Mouse (Mus musculus): ENCODE measurements around the gene Hist1h3e.

Hist1h3e gene

DNA sequence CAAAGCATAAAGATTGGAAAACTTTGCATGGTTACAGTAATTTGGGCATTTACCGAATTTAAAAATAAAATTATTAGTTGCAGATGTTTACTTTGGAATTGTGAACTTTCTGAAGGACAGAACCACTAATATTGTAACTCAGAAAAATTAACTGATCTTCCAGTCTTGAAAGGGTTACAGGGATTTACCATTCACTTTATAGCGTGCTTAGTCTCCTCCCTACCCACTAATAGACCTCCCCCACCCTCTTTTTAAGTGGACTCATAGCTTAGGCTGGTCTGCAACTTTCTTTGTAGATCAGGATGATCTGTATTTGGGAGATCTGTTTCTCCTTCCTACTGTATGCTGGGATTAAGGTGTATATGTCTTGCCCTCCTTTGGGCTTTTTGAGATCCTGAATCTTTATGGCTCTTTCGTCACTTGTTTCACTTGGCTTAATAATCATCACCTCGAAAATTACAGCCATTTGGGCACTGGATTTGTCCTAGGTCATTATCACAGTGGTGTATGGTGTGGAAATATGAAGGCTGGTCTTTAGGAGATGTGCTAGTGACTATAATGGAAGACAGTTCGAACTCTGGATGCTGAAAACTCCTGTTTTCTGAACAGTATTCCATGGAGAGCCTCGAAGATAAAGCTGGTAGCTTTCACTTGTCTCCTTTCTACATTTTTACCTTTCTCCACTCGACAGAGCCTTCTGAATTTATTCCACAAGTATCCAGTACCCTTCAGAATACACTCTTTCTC is 25.9 kb downstream of the Hist1h3e start:
- DNase-seq, result no peak

DNA sequence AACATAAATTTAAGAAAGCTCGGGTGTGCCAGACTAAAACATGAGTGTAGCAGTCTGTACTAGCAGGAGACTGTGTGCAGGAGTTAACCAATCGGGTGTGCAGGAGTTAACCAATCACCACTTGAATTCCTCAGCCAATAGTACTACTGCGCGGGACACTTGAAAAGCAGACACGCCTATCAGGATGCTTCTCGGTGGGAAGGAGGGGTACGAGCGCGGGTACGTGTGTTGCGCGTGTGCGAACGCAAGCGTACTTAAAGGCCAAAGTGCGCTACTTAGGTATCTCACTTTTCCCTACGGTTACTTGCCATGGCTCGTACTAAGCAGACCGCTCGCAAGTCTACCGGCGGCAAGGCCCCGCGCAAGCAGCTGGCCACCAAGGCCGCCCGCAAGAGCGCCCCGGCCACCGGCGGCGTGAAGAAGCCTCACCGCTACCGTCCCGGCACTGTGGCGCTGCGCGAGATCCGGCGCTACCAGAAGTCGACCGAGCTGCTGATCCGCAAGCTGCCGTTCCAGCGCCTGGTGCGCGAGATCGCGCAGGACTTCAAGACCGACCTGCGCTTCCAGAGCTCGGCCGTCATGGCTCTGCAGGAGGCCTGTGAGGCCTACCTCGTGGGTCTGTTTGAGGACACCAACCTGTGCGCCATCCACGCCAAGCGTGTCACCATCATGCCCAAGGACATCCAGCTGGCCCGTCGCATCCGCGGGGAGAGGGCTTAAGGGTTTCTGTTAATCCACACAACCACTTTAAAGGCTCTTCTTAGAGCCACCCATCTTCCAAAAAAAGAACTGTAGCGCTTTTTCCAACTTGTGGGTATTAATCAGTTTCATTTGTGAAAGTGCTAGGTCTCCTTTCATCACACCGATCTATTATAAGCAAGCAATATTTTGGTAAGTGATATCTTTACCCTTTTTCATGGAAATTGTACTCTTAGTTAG is 26.8 kb downstream of the Hist1h3e start, which contains the start of gene Hist1h3g:
Gene Hist1h3g, plus strand, starts transcription at position 286 of the 939 bp plus-strand sequence.
- peak; percentile 93 to 94 for DNase-seq

DNA sequence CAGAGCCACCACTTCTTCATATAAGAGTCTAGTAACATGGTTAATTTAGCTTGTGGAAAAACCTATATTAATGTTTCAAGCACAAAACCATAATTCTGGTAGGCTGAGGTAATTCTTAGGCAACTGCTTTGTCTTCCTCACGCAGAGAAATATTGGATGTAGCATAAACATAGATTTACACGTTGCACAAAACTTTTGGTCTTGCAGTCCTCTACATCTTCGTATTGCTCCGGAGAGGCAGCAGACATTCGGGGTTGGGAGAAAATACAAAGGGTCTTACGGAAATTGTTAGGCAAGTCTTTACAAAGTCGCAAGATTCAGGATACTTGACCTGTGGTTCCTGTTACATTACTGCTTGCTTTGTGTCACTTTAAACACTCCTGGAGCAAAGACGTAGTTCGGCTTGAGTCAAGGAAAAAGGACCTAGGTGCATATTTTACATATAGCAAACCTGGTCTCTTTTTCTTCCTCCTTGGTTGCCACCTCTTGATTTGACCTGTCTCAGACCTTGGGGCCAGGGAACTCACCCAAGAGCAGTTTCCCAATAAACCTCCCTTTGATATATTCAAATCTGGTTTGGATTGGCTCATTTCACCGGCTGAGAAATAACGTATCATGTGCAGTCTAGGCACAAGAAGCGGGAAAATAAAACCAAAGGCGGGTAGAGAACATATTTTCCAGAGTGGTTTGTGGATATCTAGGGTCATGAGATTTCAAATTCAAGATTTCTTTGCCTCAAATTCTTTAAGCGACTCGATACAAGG is 27.6 kb downstream of the Hist1h3e start:
- no peak for DNase-seq

DNA sequence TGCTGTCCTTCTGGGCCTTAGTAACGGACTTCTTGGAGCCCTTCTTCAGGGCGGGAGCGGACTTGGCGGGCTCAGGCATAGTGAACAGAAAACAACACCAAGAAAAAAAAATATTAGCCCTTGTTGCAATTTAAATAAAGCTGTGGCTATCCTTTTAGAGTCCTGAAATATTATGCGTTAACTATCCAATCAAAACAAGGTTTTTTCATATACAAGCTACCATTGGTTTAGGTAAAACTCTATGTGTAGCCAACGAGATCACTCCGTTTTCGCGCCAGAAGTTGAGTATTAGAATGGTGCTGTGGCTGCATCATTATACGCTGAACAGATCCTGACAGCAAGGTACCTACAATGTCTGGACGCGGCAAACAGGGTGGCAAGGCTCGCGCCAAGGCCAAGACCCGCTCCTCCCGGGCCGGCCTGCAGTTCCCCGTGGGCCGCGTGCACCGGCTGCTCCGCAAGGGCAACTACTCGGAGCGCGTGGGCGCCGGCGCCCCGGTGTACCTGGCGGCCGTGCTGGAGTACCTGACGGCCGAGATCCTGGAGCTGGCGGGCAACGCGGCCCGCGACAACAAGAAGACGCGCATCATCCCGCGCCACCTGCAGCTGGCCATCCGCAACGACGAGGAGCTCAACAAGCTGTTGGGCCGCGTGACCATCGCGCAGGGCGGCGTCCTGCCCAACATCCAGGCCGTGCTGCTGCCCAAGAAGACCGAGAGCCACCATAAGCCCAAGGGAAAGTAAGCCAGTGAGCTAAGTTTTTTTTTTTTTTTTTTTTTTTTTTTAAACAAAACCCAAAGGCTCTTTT is 28.4 kb downstream of the Hist1h3e start, which contains the start of gene Hist1h2af:
Gene Hist1h2af, plus strand, starts transcription at position 347 of the 808 bp plus-strand sequence.
- DNase-seq, result peak; percentile 84 to 85

DNA sequence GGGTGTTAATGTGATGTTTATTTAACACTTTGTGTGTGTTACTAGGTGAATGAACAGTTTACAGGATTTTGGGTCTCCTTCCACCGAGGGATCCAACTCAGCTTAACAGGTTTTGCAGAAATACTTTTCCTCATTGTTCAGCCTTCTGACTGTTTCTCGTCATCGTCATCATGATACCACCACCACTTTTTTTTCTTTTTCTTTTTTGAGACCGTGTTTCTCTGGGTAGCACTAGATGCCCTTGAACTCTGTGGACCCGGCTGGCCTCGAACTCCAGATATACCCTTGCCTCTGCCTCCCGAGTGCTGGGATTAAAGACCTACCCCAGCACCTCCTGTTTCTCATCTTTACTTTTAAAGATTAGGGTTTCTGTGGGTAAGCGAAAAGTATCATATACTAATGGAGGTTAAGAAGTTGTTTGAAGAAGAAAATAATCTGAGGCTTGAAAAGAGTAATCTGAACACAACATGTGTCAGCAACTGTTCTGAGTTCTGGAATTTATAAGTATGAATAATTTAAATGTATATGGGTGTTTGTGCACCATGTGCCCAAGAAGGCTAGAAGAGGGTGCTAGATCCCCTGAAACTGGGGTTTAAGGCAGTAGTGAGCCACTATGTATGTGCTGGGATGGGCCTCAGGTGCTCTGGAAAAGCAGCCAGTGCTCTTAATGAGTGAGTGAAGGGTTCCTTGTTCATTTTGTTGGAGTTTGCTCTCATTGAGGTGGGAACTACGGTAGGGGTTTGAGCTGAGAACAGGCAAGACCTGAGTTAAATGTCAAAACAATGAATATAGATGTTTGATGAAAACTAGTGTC is 29.7 kb downstream of the Hist1h3e start:
- DNase-seq, result no peak

DNA sequence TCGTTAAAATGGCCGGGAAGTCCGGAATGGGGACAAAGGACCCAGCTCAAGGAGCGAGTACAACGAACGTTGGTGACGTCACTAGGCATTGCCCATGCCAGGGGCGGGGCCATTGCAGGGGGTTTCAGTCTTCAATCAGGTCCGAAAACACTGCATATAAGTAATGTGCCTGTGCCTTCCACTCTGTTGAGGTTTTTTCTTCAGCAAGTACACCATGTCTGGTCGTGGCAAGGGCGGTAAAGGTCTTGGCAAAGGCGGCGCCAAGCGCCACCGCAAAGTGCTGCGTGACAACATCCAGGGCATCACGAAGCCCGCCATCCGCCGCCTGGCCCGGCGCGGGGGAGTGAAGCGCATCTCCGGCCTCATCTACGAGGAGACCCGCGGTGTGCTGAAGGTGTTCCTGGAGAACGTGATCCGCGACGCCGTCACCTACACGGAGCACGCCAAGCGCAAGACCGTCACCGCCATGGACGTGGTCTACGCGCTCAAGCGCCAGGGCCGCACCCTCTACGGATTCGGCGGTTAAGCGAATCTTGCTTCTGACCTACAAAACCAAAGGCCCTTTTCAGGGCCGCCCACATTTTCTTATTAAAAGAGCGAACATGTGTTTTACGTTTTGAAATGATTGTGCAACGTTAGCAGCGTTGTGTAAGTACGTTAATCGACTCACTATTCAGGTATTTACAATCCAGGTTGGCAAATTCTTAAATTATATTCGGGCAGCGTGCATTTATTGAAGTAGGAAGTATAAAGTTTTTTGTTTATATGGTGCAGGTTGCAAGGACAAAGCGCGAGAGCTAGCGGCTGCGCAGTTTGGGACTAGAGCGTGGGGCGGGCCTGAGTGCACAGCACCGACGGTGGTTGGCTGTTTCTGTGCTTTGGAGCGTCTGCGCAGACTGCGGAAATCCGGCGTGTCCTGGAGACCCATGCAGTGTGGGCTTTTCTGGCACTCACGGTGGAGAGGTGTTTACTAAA is 31.0 kb downstream of the Hist1h3e start, which contains the start of gene Hist1h4h:
Gene Hist1h4h, plus strand, starts transcription at position 150 of the 975 bp plus-strand sequence.
- DNase-seq, result peak; percentile 99 to 100

DNA sequence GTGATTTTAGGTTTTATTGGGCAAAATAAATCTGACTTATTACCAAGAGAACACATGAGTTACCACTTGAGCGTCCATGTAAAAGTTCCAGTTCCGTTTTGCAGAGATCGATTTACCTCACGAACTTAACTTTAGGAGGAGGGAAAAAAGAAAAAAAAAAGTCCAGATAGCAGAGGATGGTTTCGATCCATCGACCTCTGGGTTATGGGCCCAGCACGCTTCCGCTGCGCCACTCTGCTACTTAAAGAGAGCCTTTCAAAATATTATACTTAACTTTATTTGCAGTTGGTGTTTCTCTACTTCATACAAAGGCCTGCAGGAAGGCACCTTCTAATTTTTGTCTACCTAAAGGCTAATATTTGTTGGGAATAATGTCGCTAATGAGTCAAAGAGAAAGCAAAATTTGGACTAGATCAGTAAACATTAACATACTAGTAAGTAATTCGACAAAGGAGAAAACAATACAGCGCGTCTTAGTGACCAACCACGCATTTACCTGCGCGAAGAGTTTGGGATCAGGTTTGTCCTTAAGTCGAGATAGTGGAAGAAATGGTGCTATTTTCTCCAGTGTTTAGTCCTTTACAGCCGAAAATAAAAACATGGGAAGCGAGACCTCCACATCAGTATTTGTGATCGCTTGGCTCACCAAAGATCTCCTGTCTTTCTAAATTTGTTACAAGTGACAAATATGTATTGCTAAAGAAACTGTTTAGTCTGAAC is 31.8 kb downstream of the Hist1h3e start:
- peak; percentile 65 to 81 for DNase-seq

DNA sequence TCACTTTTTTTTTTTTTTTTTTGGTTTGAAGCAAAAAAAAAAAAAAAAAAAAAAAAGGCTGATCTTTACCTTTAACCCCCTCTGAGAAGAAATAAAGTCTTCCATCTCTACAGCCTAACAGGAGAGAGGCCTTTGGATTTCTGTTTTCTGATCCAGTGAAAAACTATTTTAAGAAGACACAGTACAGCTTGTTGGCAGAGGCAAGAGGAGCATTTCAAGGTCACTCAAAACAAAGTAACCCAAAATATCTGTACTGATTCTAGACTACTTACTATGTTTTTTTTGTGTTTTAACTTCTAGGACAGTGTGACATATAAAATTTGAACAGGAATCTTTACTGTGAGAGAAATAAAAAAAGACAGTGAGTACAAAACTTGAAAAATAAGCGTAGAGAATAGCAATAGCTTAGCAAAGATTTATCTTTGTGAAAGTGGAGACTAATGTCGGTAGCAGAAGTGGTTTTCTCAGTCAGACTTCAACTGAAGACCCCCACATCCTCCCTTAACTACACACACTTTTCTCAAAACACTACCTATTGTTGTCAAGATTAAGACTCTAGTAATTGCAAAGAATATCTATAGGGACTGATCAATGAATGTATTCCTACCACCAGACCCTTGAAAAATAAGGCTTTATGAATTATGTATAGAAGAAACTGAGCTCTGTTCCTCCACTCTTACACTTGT is 32.5 kb downstream of the Hist1h3e start:
- no peak for DNase-seq

DNA sequence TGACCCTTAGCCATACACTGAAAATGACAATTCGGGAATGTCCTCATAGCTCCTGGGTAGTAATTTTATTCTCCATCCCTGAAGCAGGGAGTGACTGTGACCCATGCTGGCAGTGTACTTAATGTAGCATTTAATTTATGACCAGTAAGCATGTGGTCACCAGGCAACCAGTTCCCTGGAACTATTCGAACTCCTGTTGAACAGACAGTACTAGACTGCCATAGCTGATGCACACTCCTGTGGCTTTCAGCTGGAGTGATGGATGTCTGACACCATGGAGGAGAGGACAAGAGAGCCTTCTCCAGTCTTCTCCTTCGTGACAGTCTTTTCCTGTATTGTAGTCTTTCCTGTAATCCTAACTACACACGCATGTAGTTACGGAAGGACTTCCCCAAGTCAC is 33.2 kb downstream of the Hist1h3e start:
- no peak for DNase-seq

DNA sequence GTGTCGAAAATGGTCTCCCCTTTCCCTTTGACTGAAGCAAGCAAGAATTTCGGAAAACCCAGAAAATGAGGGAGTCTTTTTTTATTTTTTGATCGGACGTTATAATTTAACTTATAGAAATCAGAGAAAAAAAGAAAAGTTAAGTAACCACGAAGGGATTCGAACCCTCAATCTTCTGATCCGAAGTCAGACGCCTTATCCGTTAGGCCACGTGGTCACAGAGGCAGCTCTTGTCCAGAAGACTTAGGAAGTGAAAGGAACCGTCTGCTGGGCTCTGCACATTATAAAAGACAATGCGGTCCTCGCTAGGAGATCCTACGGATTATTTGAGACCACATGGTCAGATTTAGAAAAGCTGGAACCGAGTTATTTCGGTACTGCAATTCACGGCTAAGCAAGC is 35.9 kb downstream of the Hist1h3e start:
- DNase-seq, result peak; percentile 96 to 98

DNA sequence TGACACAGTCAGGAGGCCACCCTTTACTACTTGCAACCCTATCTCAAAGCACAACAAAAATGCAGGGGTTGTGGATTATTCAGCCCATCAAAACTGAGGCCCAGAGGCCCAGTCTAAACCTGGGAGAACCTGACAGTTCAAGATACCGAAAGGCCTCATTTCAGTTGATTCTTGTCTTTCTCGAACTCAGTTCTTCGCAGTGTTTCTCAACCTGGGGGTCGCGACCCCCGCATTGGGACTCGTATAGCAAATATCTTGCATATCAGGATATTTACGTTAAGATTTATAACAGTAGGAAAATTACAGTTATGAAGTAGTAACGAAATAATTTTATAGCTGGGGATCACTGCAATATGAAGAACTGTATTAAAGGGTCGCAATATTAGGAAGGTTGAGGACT is 36.3 kb downstream of the Hist1h3e start:
- no peak for DNase-seq

DNA sequence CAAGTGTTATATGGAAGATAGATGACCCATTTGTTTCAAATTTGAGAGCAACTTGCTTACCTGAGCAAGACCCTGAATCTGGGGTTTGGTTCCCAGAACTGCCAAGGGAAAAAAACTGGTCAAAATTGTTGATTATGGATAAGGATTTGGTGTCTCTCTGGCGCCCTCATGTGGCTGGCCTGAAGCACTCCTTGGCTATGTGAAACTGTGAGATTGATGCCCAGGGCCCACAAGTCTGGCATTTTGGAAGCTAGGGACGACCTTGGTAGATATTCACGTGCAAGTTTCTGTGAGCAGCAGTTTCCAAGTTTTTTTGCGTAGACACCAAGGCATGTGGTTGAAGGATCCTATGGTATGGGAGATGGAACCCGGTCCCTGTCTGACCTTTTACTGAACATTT is 37.5 kb downstream of the Hist1h3e start:
- DNase-seq, result peak; percentile 89

DNA sequence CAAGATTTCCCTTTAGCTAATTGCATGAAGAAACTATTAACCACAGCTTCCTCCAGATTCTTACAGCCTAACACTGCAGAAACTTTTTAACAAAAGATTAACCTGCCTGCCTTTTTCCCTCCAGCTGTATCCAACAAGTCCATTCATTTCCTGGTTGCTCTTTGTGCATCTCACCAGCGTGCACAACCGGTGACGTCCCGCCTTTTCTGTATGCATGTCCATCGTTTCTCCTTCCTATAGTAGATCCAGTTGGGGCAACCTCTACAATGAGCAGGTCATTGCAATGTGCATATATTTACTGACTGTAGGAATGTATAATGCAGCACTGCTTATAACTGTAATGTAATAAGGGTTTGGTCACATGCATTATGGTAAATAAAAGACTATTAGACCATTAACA is 38.2 kb downstream of the Hist1h3e start:
- DNase-seq, result no peak

DNA sequence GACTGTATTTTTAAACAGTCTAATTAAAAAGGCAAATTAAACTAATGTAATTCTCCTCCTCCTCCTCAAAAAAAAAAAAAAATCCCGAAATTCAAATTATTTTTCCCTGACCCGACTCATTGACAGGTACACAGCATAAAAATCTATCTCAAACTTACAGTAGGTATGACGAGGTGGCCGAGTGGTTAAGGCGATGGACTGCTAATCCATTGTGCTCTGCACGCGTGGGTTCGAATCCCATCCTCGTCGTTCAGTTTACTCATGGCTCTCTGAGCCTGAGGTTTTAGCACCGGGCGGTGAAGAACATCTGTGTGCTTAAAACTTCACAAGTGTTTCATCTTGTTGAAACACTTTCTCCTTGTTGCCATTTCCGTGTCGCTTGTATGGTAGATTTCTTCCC is 40.5 kb downstream of the Hist1h3e start:
- peak; percentile 79 to 81 for DNase-seq

DNA sequence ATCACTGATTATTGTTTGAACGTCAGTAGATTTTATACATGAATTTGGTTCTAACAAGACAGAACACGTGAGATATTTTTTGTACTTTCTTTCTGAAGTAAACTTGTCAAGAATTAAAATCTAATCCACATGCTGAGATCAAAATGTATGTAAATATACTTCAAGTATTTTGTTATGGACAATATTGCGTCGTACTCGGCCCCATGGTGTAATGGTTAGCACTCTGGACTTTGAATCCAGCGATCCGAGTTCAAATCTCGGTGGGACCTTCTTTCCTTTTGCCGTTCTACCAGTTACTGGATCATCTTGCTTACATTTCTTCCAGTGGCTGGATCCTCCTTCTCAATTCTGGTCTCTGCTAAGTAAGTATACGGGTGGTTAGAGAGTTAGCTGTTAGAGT is 42.8 kb downstream of the Hist1h3e start:
- DNase-seq, result peak; percentile 81 to 83

DNA sequence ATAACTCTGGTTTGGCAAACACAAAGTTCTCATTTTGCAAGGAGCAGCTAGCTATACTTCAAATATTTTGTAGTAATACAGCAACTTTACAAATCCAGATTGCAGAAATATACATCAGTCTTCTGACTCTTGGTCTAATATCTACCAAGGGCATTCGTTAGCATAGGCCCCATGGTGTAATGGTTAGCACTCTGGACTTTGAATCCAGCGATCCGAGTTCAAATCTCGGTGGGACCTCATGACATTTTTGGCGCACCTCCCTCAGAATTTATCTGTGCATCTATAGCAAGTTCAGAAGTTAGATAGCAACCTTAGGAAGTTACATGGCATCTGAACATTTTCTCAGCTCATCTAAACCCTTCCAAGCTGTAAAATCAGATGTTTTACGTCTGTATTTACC is 43.3 kb downstream of the Hist1h3e start:
- DNase-seq, result peak; percentile 82 to 87

DNA sequence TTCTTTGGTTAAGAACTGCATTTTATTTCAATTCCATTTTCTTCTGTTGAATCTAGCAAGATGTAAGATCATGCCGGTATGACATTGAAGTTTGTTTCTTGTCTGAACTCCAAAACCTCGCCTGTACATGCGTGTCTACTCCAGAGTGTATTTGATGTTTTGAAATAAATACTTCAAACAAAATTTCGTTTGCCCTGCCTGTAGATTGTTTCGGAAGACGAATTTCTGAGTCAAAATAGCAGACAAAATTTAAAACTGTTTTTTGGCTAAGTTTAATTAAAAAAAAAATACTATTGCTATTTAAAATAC is 43.9 kb downstream of the Hist1h3e start:
- DNase-seq, result no peak

DNA sequence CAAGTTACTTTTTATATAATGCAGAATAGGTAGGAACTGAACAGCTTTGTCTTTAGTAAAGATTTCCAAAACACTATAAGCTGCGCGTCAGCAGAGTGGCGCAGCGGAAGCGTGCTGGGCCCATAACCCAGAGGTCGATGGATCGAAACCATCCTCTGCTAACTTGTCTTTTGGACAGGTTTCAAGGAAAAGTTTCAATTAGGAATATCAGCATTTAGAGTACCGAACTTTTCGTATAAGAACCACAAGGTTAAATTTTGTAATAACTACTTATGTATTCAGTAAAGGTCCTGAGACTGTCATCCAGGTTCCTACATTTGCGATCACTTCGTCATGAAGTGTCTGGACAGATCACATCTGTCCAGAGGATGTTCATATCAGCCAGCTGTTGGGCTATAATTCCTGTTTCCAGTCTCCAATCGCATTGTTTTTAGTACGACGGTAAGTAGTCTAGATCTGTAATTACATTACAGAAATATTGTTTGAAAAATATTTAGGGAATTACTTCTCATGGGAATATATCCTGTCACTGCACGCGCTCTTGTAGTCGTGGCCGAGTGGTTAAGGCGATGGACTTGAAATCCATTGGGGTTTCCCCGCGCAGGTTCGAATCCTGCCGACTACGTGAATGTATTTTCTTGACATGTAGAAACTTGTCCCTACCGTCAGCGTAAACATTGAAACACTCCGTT is 44.4 kb downstream of the Hist1h3e start:
- peak; percentile 89 to 92 for DNase-seq

Data from cerebellum, postnatal 10 days (tissue).